Mouse (Mus musculus): ENCODE results near the gene Srd5a3. TPM values are rescaled to one million over a fixed set of nuclear protein-coding genes. Genes with fewer than 3 reads are reported as not detected.

Srd5a3 gene
- polyA plus RNA-seq, 1 experiment from 2014 or later = 17.4 TPM

- H3K9me3 ChIP-seq (replicated peaks) = no peaks in the 10 kb centered on the region
- H3K36me3 ChIP-seq = peaks cover 29% of the 10 kb centered on the region
- 84% methylated on average over 21 of the region's 21 CpGs for WGBS (ENCODE audit: insufficient replicate concordance)
- no peak overlapping the region for H3K27ac ChIP-seq
- peaks cover 2% of the 10 kb centered on the region; the same call in 1 of the 2 replicates for H3K4me1 ChIP-seq
- no peak for ATAC-seq
- H3K4me3 ChIP-seq = no peak overlapping the region
- H3K9ac ChIP-seq = no peak overlapping the region
- no peak overlapping the region for H3K4me2 ChIP-seq
- H3K27me3 ChIP-seq (replicated peaks) = no peaks in the 10 kb centered on the region
Observed at GRCm38 (mm10) chr5:76154434-76155165, 14.5 kb downstream of the Srd5a3 start.

- H3K27me3 ChIP-seq (replicated peaks) = no peaks in the 10 kb centered on the region
- H3K9me3 ChIP-seq (replicated peaks) = no peaks in the 10 kb centered on the region
- no peak overlapping the region for H3K27ac ChIP-seq
- peaks cover 7% of the 10 kb centered on the region; the same call in 1 of the 2 replicates for H3K36me3 ChIP-seq
- no peak overlapping the region for H3K9ac ChIP-seq
- no peak overlapping the region for H3K4me3 ChIP-seq
- peaks cover 28% of the 10 kb centered on the region for H3K4me1 ChIP-seq
- H3K4me2 ChIP-seq = no peak overlapping the region
- no peak for ATAC-seq
- WGBS (ENCODE audit: insufficient replicate concordance) = 68% methylated on average over 6 of the region's 6 CpGs
Observed at GRCm38 (mm10) chr5:76159555-76159954, 19.5 kb downstream of the Srd5a3 start.

- 40% methylated on average over 3 of the region's 3 CpGs for WGBS (ENCODE audit: insufficient replicate concordance)
- Histone ChIP-seq H3K4me3 (no peak overlapping the region), H3K9me3 (replicated peaks) (no peaks in the 10 kb centered on the region), H3K27ac (no peak overlapping the region), H3K27me3 (replicated peaks) (no peaks in the 10 kb centered on the region), H3K4me2 (no peak overlapping the region), H3K4me1 (peaks cover 26% of the 10 kb centered on the region), H3K36me3 (peaks cover 7% of the 10 kb centered on the region; the same call in 1 of the 2 replicates), H3K9ac (no peak overlapping the region)
- ATAC-seq = no peak
Observed at GRCm38 (mm10) chr5:76160086-76160485, 20.0 kb downstream of the Srd5a3 start.

GRCm38 (mm10) chr5:76161491-76161890, 21.4 kb downstream of the Srd5a3 start:
- peaks cover 26% of the 10 kb centered on the region for H3K4me1 ChIP-seq
- H3K36me3 ChIP-seq = no peaks in the 10 kb centered on the region
- no peak overlapping the region for H3K27ac ChIP-seq
- no peak overlapping the region for H3K9ac ChIP-seq
- H3K9me3 ChIP-seq (replicated peaks) = no peaks in the 10 kb centered on the region
- H3K4me3 ChIP-seq = no peak overlapping the region
- ATAC-seq = peak; percentile 84
- no peaks in the 10 kb centered on the region for H3K27me3 ChIP-seq (replicated peaks)
- no peak overlapping the region; the same call in 1 of the 2 replicates for H3K4me2 ChIP-seq
- 23% methylated on average over 6 of the region's 6 CpGs for WGBS (ENCODE audit: insufficient replicate concordance)

GRCm38 (mm10) chr5:76162926-76163325, 22.9 kb downstream of the Srd5a3 start:
- no peak overlapping the region for H3K4me2 ChIP-seq
- H3K9me3 ChIP-seq (replicated peaks) = no peaks in the 10 kb centered on the region
- no peaks in the 10 kb centered on the region for H3K27me3 ChIP-seq (replicated peaks)
- H3K36me3 ChIP-seq = no peaks in the 10 kb centered on the region
- H3K4me1 ChIP-seq = peaks cover 26% of the 10 kb centered on the region
- no peak overlapping the region for H3K27ac ChIP-seq
- WGBS (ENCODE audit: insufficient replicate concordance) = 52% methylated on average over 5 of the region's 5 CpGs
- no peak overlapping the region for H3K9ac ChIP-seq
- peak; percentile 42; the same call in 1 of the 2 replicates for ATAC-seq
- H3K4me3 ChIP-seq = no peak overlapping the region

GRCm38 (mm10) chr5:76163828-76164390, 23.8 kb downstream of the Srd5a3 start:
- H3K9ac ChIP-seq = no peak overlapping the region
- no peak overlapping the region for H3K27ac ChIP-seq
- no peak overlapping the region for H3K4me3 ChIP-seq
- WGBS (ENCODE audit: insufficient replicate concordance) = 58% methylated on average over 4 of the region's 4 CpGs
- H3K36me3 ChIP-seq = no peaks in the 10 kb centered on the region
- no peak overlapping the region for H3K4me2 ChIP-seq
- no peaks in the 10 kb centered on the region for H3K9me3 ChIP-seq (replicated peaks)
- peaks cover 29% of the 10 kb centered on the region for H3K4me1 ChIP-seq
- no peaks in the 10 kb centered on the region for H3K27me3 ChIP-seq (replicated peaks)
- no peak for ATAC-seq

GRCm38 (mm10) chr5:76164827-76165226, 24.8 kb downstream of the Srd5a3 start:
- Histone ChIP-seq H3K4me1 (peaks cover 29% of the 10 kb centered on the region), H3K27ac (no peak overlapping the region), H3K4me2 (no peak overlapping the region), H3K9me3 (replicated peaks) (no peaks in the 10 kb centered on the region), H3K4me3 (no peak overlapping the region), H3K9ac (no peak overlapping the region), H3K36me3 (no peaks in the 10 kb centered on the region), H3K27me3 (replicated peaks) (no peaks in the 10 kb centered on the region)
- WGBS (ENCODE audit: insufficient replicate concordance) = 78% methylated on average over 7 of the region's 7 CpGs
- no peak for ATAC-seq

- no peak overlapping the region for H3K9ac ChIP-seq
- no peaks in the 10 kb centered on the region for H3K36me3 ChIP-seq
- H3K4me3 ChIP-seq = no peak overlapping the region
- ATAC-seq = no peak
- no peak overlapping the region for H3K27ac ChIP-seq
- H3K4me1 ChIP-seq = 0 out of 2 replicates have a peak, but pooled peaks cover 3% of the 10 kb centered on the region
- no peaks in the 10 kb centered on the region for H3K9me3 ChIP-seq (replicated peaks)
- WGBS (ENCODE audit: insufficient replicate concordance) = 66% methylated on average over 4 of the region's 4 CpGs
- H3K27me3 ChIP-seq (replicated peaks) = no peaks in the 10 kb centered on the region
- no peak overlapping the region for H3K4me2 ChIP-seq
Observed at GRCm38 (mm10) chr5:76170522-76170921, 30.5 kb downstream of the Srd5a3 start.

- Histone ChIP-seq H3K9ac (no peak overlapping the region), H3K27ac (no peak overlapping the region), H3K36me3 (no peaks in the 10 kb centered on the region), H3K4me3 (no peak overlapping the region), H3K4me1 (0 out of 2 replicates have a peak, but pooled peaks cover 3% of the 10 kb centered on the region), H3K27me3 (replicated peaks) (no peaks in the 10 kb centered on the region), H3K4me2 (no peak overlapping the region), H3K9me3 (replicated peaks) (no peaks in the 10 kb centered on the region)
- no peak for ATAC-seq
Observed at GRCm38 (mm10) chr5:76171039-76171438, 31.0 kb downstream of the Srd5a3 start.

- no peaks in the 10 kb centered on the region for H3K9me3 ChIP-seq (replicated peaks)
- no peak for ATAC-seq
- H3K4me1 ChIP-seq = peaks cover 8% of the 10 kb centered on the region
- no peak overlapping the region for H3K4me2 ChIP-seq
- no peak overlapping the region for H3K27ac ChIP-seq
- 62% methylated on average over 4 of the region's 4 CpGs for WGBS (ENCODE audit: insufficient replicate concordance)
- H3K9ac ChIP-seq = no peak overlapping the region
- no peaks in the 10 kb centered on the region for H3K36me3 ChIP-seq
- no peak overlapping the region for H3K4me3 ChIP-seq
- H3K27me3 ChIP-seq (replicated peaks) = peaks cover 4% of the 10 kb centered on the region
Observed at GRCm38 (mm10) chr5:76175051-76175450, 35.0 kb downstream of the Srd5a3 start.

- Histone ChIP-seq H3K9me3 (replicated peaks) (no peaks in the 10 kb centered on the region), H3K4me3 (no peak overlapping the region), H3K27ac (no peak overlapping the region), H3K27me3 (replicated peaks) (peaks cover 4% of the 10 kb centered on the region), H3K9ac (no peak overlapping the region), H3K4me1 (peaks cover 8% of the 10 kb centered on the region), H3K36me3 (no peaks in the 10 kb centered on the region), H3K4me2 (no peak overlapping the region)
- ATAC-seq = no peak
- WGBS (ENCODE audit: insufficient replicate concordance) = 47% methylated on average over 3 of the region's 3 CpGs
Observed at GRCm38 (mm10) chr5:76176411-76176810, 36.3 kb downstream of the Srd5a3 start.

GRCm38 (mm10) chr5:76176841-76177240, 36.8 kb downstream of the Srd5a3 start:
- H3K4me2 ChIP-seq = no peak overlapping the region
- H3K4me1 ChIP-seq = peaks cover 8% of the 10 kb centered on the region
- H3K27me3 ChIP-seq (replicated peaks) = peaks cover 4% of the 10 kb centered on the region
- H3K27ac ChIP-seq = no peak overlapping the region
- no peaks in the 10 kb centered on the region for H3K36me3 ChIP-seq
- no peak overlapping the region for H3K4me3 ChIP-seq
- H3K9ac ChIP-seq = no peak overlapping the region
- WGBS (ENCODE audit: insufficient replicate concordance) = 55% methylated on average over 11 of the region's 11 CpGs
- H3K9me3 ChIP-seq (replicated peaks) = no peaks in the 10 kb centered on the region
- 0 out of 2 replicates have a peak, but pooled peaks have one; percentile 37 for ATAC-seq

All from liver, embryonic 12.5 days (tissue).